Mouse (Mus musculus): ENCODE measurements around the gene Myadm. TPM values are rescaled to one million over a fixed set of nuclear protein-coding genes. Genes with fewer than 3 reads are reported as not detected.

The Myadm gene
- total and polyA plus RNA-seq, 3 experiments: 0.62 to 7.4 TPM; not detected in 1

DNA sequence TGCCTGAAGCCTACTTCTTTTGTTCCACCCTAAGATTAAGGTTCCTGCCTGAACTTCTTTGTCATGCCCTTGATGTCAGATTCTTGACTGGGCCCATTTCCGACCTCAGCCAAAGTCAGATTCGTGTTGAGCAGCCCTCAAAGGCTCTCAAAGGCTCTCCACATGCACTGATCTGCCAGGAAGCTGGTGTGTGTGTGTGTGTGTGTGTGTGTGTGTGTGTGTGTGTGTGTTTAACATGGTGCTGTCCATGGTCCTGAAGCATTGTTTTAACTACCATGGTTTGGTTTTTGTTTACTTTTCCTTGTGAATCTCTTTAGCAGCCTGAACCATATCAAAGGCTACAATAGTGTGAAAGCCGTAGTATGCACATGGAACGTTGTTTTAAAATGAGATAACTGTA, 39.1 kb downstream of the Myadm start:
- DNase-seq (ENCODE audit: low read depth, low spot score): peak; percentile 67
- Histone ChIP-seq H3K9ac (ENCODE audit: control insufficient read depth, low read depth, low read length, poor library complexity, severe bottlenecking) (no peak overlapping the region), H3K79me2 (ENCODE audit: control insufficient read depth, insufficient read depth, low read length, poor library complexity) (no peaks in the 10 kb centered on the region), H3K36me3 (ENCODE audit: control insufficient read depth in 1 of 2, insufficient read depth in 2 of 2, low read length in 2 of 2) (no peaks in the 10 kb centered on the region), H3K4me3 (ENCODE audit: control insufficient read depth in 1 of 2, insufficient read depth in 1 of 2, low read depth in 2 of 2, low read length in 2 of 2) (no peak overlapping the region), H3K9me3 (replicated peaks; ENCODE audit: insufficient read depth, low read length) (no peaks in the 10 kb centered on the region), H3K4me1 (ENCODE audit: control insufficient read depth in 1 of 2, insufficient read depth in 2 of 2, low read length in 2 of 2) (no peaks in the 10 kb centered on the region), H3K27me3 (ENCODE audit: control insufficient read depth in 1 of 2, insufficient read depth in 2 of 2, low read length in 2 of 2) (no peaks in the 10 kb centered on the region), H3K27ac (ENCODE audit: control insufficient read depth, low read depth, low read length) (no peak overlapping the region)
- no peak for TF ChIP-seq ZMIZ1 (IDR thresholded peaks at IDR 0.05; ENCODE audit: low read depth, low read length)
- TF ChIP-seq POLR2A (IDR thresholded peaks at IDR 0.05; ENCODE audit: control insufficient read depth in 1 of 2, insufficient read depth in 1 of 2, low read depth in 1 of 2, low read length in 2 of 2, poor library complexity in 1 of 2): no peak
- no peak for TF ChIP-seq ZKSCAN1 (IDR thresholded peaks at IDR 0.05; ENCODE audit: low read depth, low read length)
- no peak for TF ChIP-seq ETS1 (IDR thresholded peaks at IDR 0.05; ENCODE audit: low read depth, low read length)
- TF ChIP-seq MXI1 (IDR thresholded peaks at IDR 0.05; ENCODE audit: low read depth, low read length): 0 out of 2 replicates have a peak, but pooled peaks have one; percentile 31

- Histone ChIP-seq H3K27me3 (ENCODE audit: control insufficient read depth in 1 of 2, insufficient read depth in 2 of 2, low read length in 2 of 2) (no peaks in the 10 kb centered on the region), H3K27ac (ENCODE audit: control insufficient read depth, low read depth, low read length) (no peak overlapping the region), H3K4me3 (ENCODE audit: control insufficient read depth in 1 of 2, insufficient read depth in 1 of 2, low read depth in 2 of 2, low read length in 2 of 2) (no peak overlapping the region), H3K9me3 (replicated peaks; ENCODE audit: insufficient read depth, low read length) (no peaks in the 10 kb centered on the region), H3K36me3 (ENCODE audit: control insufficient read depth in 1 of 2, insufficient read depth in 2 of 2, low read length in 2 of 2) (no peaks in the 10 kb centered on the region), H3K9ac (ENCODE audit: control insufficient read depth, low read depth, low read length, poor library complexity, severe bottlenecking) (no peak overlapping the region), H3K79me2 (ENCODE audit: control insufficient read depth, insufficient read depth, low read length, poor library complexity) (no peaks in the 10 kb centered on the region), H3K4me1 (ENCODE audit: control insufficient read depth in 1 of 2, insufficient read depth in 2 of 2, low read length in 2 of 2) (no peaks in the 10 kb centered on the region)
- DNase-seq (ENCODE audit: low read depth, low spot score): peak; percentile 73
- TF ChIP-seq ZC3H11A (IDR thresholded peaks at IDR 0.05; ENCODE audit: low read depth, low read length) (peak; percentile 77), BHLHE40 (IDR thresholded peaks at IDR 0.05; ENCODE audit: borderline replicate concordance, low read depth, low read length) (no peak), POLR2AphosphoS5 (IDR thresholded peaks at IDR 0.05; ENCODE audit: borderline replicate concordance, low read depth, low read length) (no peak), TBP (IDR thresholded peaks at IDR 0.05; ENCODE audit: low read depth, low read length) (no peak), KAT2A (conservative IDR thresholded peaks at IDR 0.05; ENCODE audit: low read depth, low read length) (no peak), NRF1 (IDR thresholded peaks at IDR 0.05; ENCODE audit: insufficient read depth, low read depth, low read length, poor library complexity, severe bottlenecking) (no peak), MYB (IDR thresholded peaks at IDR 0.05; ENCODE audit: low read depth, low read length) (no peak), GABPA (IDR thresholded peaks at IDR 0.05; ENCODE audit: low read depth, low read length) (no peak), POLR2AphosphoS2 (IDR thresholded peaks at IDR 0.05; ENCODE audit: low read length) (no peak), CHD2 (IDR thresholded peaks at IDR 0.05; ENCODE audit: low read length) (no peak), ZKSCAN1 (IDR thresholded peaks at IDR 0.05; ENCODE audit: low read depth, low read length) (no peak), ETS1 (IDR thresholded peaks at IDR 0.05; ENCODE audit: low read depth, low read length) (no peak), POLR2A (IDR thresholded peaks at IDR 0.05; ENCODE audit: control insufficient read depth in 1 of 2, insufficient read depth in 1 of 2, low read depth in 1 of 2, low read length in 2 of 2, poor library complexity in 1 of 2) (no peak), E2F4 (IDR thresholded peaks at IDR 0.05; ENCODE audit: borderline replicate concordance, low read depth, low read length) (no peak), CTCF (IDR thresholded peaks at IDR 0.05 in 2 of 3, conservative IDR thresholded peaks at IDR 0.05 in 1 of 3; ENCODE audit: control insufficient read depth in 1 of 3, insufficient read depth in 1 of 3, low read depth in 2 of 3, low read length in 3 of 3, poor library complexity in 1 of 3, severe bottlenecking in 1 of 3) (peak; percentile 80 to 94 (median 88)), NELFE (IDR thresholded peaks at IDR 0.05; ENCODE audit: low read depth, low read length) (no peak), MEF2A (IDR thresholded peaks at IDR 0.05; ENCODE audit: extremely low read depth, insufficient replicate concordance, low read depth, low read length, poor library complexity, severe bottlenecking) (no peak), GATA1 (IDR thresholded peaks at IDR 0.05; ENCODE audit: low read depth, low read length) (no peak), SMC3 (IDR thresholded peaks at IDR 0.05; ENCODE audit: low read depth, low read length) (peak; percentile 89), MAX (IDR thresholded peaks at IDR 0.05; ENCODE audit: low read length) (no peak), ELF1 (IDR thresholded peaks at IDR 0.05; ENCODE audit: low read depth, low read length) (no peak), CHD1 (IDR thresholded peaks at IDR 0.05; ENCODE audit: low read depth, low read length) (no peak), MYC (IDR thresholded peaks at IDR 0.05; ENCODE audit: low read depth, low read length) (no peak), UBTF (IDR thresholded peaks at IDR 0.05; ENCODE audit: borderline replicate concordance, insufficient read depth, low read depth, low read length) (no peak), USF2 (IDR thresholded peaks at IDR 0.05; ENCODE audit: borderline replicate concordance in 1 of 2, insufficient read depth in 1 of 2, low read depth in 1 of 2, low read length in 2 of 2) (no peak), ZNF384 (IDR thresholded peaks at IDR 0.05; ENCODE audit: low read depth, low read length) (no peak), ZMIZ1 (IDR thresholded peaks at IDR 0.05; ENCODE audit: low read depth, low read length) (no peak), TCF12 (IDR thresholded peaks at IDR 0.05; ENCODE audit: low read depth, low read length) (no peak)
Observed at GRCm38 (mm10) chr7:3329776-3330546, 41.1 kb downstream of the Myadm start.
